Mouse (Mus musculus): ENCODE results near the gene Tubb2b.

The Tubb2b gene

GRCm38 (mm10) chr13:34130226-34130731 is at the start of gene Tubb2b:
TSS of gene Tubb2b (minus strand) at chr13:34130466.
- DNase-seq (ENCODE audit: low spot score): no peak

- DNase-seq (ENCODE audit: low spot score): no peak
These were observed 43.8 kb upstream of the Tubb2b start for GRCm38 (mm10) chr13:34174025-34174424.

- DNase-seq (ENCODE audit: low spot score): no peak
These were observed 33.2 kb upstream of the Tubb2b start for GRCm38 (mm10) chr13:34163304-34163975.

GRCm38 (mm10) chr13:34162491-34163303 is 32.4 kb upstream of the Tubb2b start, which contains the start of gene Psmg4:
TSS of gene Psmg4 (plus strand) at chr13:34162964.
- peak; percentile 96 for DNase-seq (ENCODE audit: low spot score)

GRCm38 (mm10) chr13:34159926-34160325 is 29.7 kb upstream of the Tubb2b start:
- no peak for DNase-seq (ENCODE audit: low spot score)

- DNase-seq (ENCODE audit: low spot score): no peak
These were observed 27.4 kb upstream of the Tubb2b start for GRCm38 (mm10) chr13:34157596-34158157.

- DNase-seq (ENCODE audit: low spot score): no peak
These were observed 26.5 kb upstream of the Tubb2b start for GRCm38 (mm10) chr13:34156840-34157185.

GRCm38 (mm10) chr13:34156133-34156839 is 26.0 kb upstream of the Tubb2b start:
- DNase-seq (ENCODE audit: low spot score): no peak

- peak; percentile 57 for DNase-seq (ENCODE audit: low spot score)
These were observed 24.6 kb upstream of the Tubb2b start for GRCm38 (mm10) chr13:34154931-34155272.

- peak; percentile 64 for DNase-seq (ENCODE audit: low spot score)
These were observed 24.1 kb upstream of the Tubb2b start for GRCm38 (mm10) chr13:34154217-34154930.

GRCm38 (mm10) chr13:34153254-34154011 is 23.2 kb upstream of the Tubb2b start:
- DNase-seq (ENCODE audit: low spot score): no peak

GRCm38 (mm10) chr13:34152695-34153094 is 22.4 kb upstream of the Tubb2b start:
- no peak for DNase-seq (ENCODE audit: low spot score)

- DNase-seq (ENCODE audit: low spot score): no peak
These were observed 21.2 kb upstream of the Tubb2b start for GRCm38 (mm10) chr13:34151425-34151824.

- no peak for DNase-seq (ENCODE audit: low spot score)
These were observed 20.2 kb upstream of the Tubb2b start for GRCm38 (mm10) chr13:34150271-34151027.

- DNase-seq (ENCODE audit: low spot score): no peak
These were observed 19.4 kb upstream of the Tubb2b start for GRCm38 (mm10) chr13:34149463-34150176.

- DNase-seq (ENCODE audit: low spot score): peak; percentile 36
These were observed 18.6 kb upstream of the Tubb2b start for GRCm38 (mm10) chr13:34148767-34149392.

GRCm38 (mm10) chr13:34148181-34148580 is 17.9 kb upstream of the Tubb2b start:
- no peak for DNase-seq (ENCODE audit: low spot score)

GRCm38 (mm10) chr13:34146916-34147315 is 16.6 kb upstream of the Tubb2b start:
- DNase-seq (ENCODE audit: low spot score): no peak

- DNase-seq (ENCODE audit: low spot score): no peak
These were observed 13.1 kb upstream of the Tubb2b start for GRCm38 (mm10) chr13:34143389-34143788.
